Mouse (Mus musculus): Measurements from ENCODE around the gene Frmpd3. TPM values are rescaled to one million over a fixed set of nuclear protein-coding genes. Genes with fewer than 3 reads are reported as not detected.
A peak's percentile ranks its signal among the peaks of the same experiment; 100 is the strongest.

Gene Frmpd3
- total and polyA plus RNA-seq, 3 experiments, result under 0.01 to 0.09 TPM; not detected in 1

DNA sequence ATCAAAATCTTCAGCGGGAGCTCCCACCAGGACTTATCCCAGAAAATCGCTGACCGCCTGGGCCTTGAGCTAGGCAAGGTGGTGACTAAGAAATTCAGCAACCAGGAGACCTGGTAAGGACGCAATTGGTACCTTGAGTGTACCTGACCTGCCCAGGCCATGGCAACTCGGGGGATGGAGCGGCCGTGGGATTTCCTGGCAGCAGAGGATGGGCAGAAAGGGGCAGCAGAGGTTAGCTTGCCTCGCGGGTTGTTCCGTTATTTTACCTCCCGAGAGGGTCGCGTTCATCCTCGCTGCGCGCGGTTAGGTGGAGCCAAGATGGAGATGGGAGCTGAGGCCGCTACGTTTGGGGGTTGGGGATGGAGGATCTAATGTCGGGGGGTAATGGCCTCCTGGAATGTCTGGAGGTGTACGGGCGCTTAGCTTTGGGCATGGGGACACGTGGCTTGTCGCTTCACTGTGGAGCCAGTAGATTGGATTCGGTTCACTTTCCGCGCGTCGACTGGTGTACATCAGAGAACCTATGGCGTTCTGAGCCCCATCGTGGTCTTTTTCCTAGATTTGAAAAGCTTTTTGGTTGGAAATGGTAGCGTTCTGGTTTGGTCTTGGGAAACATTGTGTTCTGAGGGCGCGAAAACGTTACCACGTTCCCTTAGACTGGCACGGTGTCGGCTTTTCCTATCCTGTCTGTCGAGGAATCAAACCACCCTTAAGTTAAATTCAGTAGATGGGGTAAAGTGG is 114.9 kb downstream of the Frmpd3 start:
- H3K27me3 ChIP-seq (replicated peaks), result no peaks in the 10 kb centered on the region
- peaks cover 0 to 12% of the 10 kb centered on the region in 2 experiments; a peak in 3 of 4 replicates for H3K4me1 ChIP-seq (ENCODE audit: control insufficient read depth in 1 of 2, insufficient read depth in 2 of 2)
- in situ Hi-C loops (cut with MboI; ENCODE audit: low pct_ligation_motif_present, low pct_unique_long_range_greater_than_20kb, low sequenced_read_pairs), result no loop called here
- H3K27ac ChIP-seq (ENCODE audit: insufficient read depth, low read depth), result no peak overlapping the region
- peak; percentile 18 for DNase-seq (ENCODE audit: extremely low read depth)
- peak; percentile 13 for TF ChIP-seq SIN3A (IDR thresholded peaks at IDR 0.05; ENCODE audit: low read length)
- peak; percentile 35; the same call in 1 of the 2 replicates for TF ChIP-seq MXI1 (IDR thresholded peaks at IDR 0.05; ENCODE audit: low read depth, low read length)
- TF ChIP-seq MAFK (IDR thresholded peaks at IDR 0.05; ENCODE audit: insufficient replicate concordance, low read length), result no peak
- TF ChIP-seq TCF12 (IDR thresholded peaks at IDR 0.05; ENCODE audit: low read depth, low read length), result no peak
- peak; percentile 12; the same call in 1 of the 2 replicates for TF ChIP-seq MYC (IDR thresholded peaks at IDR 0.05; ENCODE audit: low read depth, low read length)
- TF ChIP-seq IRF4 (IDR thresholded peaks at IDR 0.05; ENCODE audit: low read depth, low read length), result 0 out of 2 replicates have a peak, but pooled peaks have one; percentile 9
- TF ChIP-seq KAT2A (IDR thresholded peaks at IDR 0.05; ENCODE audit: insufficient replicate concordance, low read length), result 0 out of 2 replicates have a peak, but pooled peaks have one; percentile 2
- peaks cover 36% of the 10 kb centered on the region for H3K79me2 ChIP-seq (replicated peaks; ENCODE audit: control insufficient read depth, extremely low read depth, insufficient read depth, poor library complexity, severe bottlenecking)
- H3K36me3 ChIP-seq (replicated peaks in 1 of 2; ENCODE audit: control insufficient read depth in 1 of 2, insufficient read depth in 1 of 2, low read length in 1 of 2), result no peaks in the 10 kb centered on the region
- H3K9me3 ChIP-seq (replicated peaks; ENCODE audit: low read length), result no peaks in the 10 kb centered on the region
- peak overlapping the region; percentile 76 to 78 (median 77) for H3K4me3 ChIP-seq (replicated peaks in 1 of 3; ENCODE audit: low read depth in 2 of 3, low read length in 2 of 3, poor library complexity in 1 of 3)
- H3K4me2 ChIP-seq (ENCODE audit: insufficient read depth, low read depth, poor library complexity, severe bottlenecking), result peak overlapping the region; percentile 71; the same call in 1 of the 2 replicates
- peak overlapping the region; percentile 57 for H3K9ac ChIP-seq (ENCODE audit: insufficient read depth, low read depth)
- dilution Hi-C loops (cut with MboI; ENCODE audit: extremely low pct_ligation_motif_present, extremely low pct_unique_long_range_greater_than_20kb, low sequenced_read_pairs), result no loop called here

- Histone ChIP-seq H3K4me2 (ENCODE audit: insufficient read depth, low read depth, poor library complexity, severe bottlenecking) (peak overlapping the region; percentile 71), H3K4me1 (ENCODE audit: control insufficient read depth in 1 of 2, insufficient read depth in 2 of 2) (peaks cover 0 to 12% of the 10 kb centered on the region in 2 experiments; a peak in 3 of 4 replicates), H3K36me3 (replicated peaks in 1 of 2; ENCODE audit: control insufficient read depth in 1 of 2, insufficient read depth in 1 of 2, low read length in 1 of 2) (no peaks in the 10 kb centered on the region), H3K79me2 (replicated peaks; ENCODE audit: control insufficient read depth, extremely low read depth, insufficient read depth, poor library complexity, severe bottlenecking) (peaks cover 36% of the 10 kb centered on the region), H3K9ac (ENCODE audit: insufficient read depth, low read depth) (peak overlapping the region; percentile 57; the same call in 1 of the 2 replicates), H3K27ac (ENCODE audit: insufficient read depth, low read depth) (no peak overlapping the region), H3K9me3 (replicated peaks; ENCODE audit: low read length) (no peaks in the 10 kb centered on the region), H3K4me3 (replicated peaks in 1 of 3; ENCODE audit: low read depth in 2 of 3, low read length in 2 of 3, poor library complexity in 1 of 3) (peak overlapping the region; percentile 76 to 78 (median 77)), H3K27me3 (replicated peaks) (no peaks in the 10 kb centered on the region)
- dilution Hi-C loops (cut with MboI; ENCODE audit: extremely low pct_ligation_motif_present, extremely low pct_unique_long_range_greater_than_20kb, low sequenced_read_pairs) (no loop called here), in situ Hi-C loops (cut with MboI; ENCODE audit: low pct_ligation_motif_present, low pct_unique_long_range_greater_than_20kb, low sequenced_read_pairs) (no loop called here)
- 0 out of 2 replicates have a peak, but pooled peaks have one; percentile 10 for TF ChIP-seq MYC (IDR thresholded peaks at IDR 0.05; ENCODE audit: low read depth, low read length)
- TF ChIP-seq E2F4 (IDR thresholded peaks at IDR 0.05; ENCODE audit: insufficient replicate concordance, low read depth, low read length), result no peak
- peak; percentile 17 for DNase-seq (ENCODE audit: extremely low read depth)
Observed at GRCm38 (mm10) chrX:140457502-140457901, 115.4 kb downstream of the Frmpd3 start.

GRCm38 (mm10) chrX:140478231-140478630 is 136.2 kb downstream of the Frmpd3 start:
- in situ Hi-C loops (cut with MboI; ENCODE audit: low pct_ligation_motif_present, low pct_unique_long_range_greater_than_20kb, low sequenced_read_pairs), result loop anchor here (10.0 kb wide), 1 partner anchor 247 kb away; no protein-coding TSS in a partner anchor
- Histone ChIP-seq H3K9me3 (replicated peaks; ENCODE audit: low read length) (no peaks in the 10 kb centered on the region), H3K4me1 (ENCODE audit: control insufficient read depth in 1 of 2, insufficient read depth in 2 of 2) (no peaks in the 10 kb centered on the region), H3K27me3 (replicated peaks) (no peaks in the 10 kb centered on the region), H3K36me3 (replicated peaks in 1 of 2; ENCODE audit: control insufficient read depth in 1 of 2, insufficient read depth in 1 of 2, low read length in 1 of 2) (peaks cover 16 to 52% of the 10 kb centered on the region in 2 experiments), H3K4me2 (ENCODE audit: insufficient read depth, low read depth, poor library complexity, severe bottlenecking) (no peak overlapping the region), H3K27ac (ENCODE audit: insufficient read depth, low read depth) (no peak overlapping the region), H3K79me2 (replicated peaks; ENCODE audit: control insufficient read depth, extremely low read depth, insufficient read depth, poor library complexity, severe bottlenecking) (no peaks in the 10 kb centered on the region), H3K4me3 (replicated peaks in 1 of 3; ENCODE audit: low read depth in 2 of 3, low read length in 2 of 3, poor library complexity in 1 of 3) (no peak overlapping the region), H3K9ac (ENCODE audit: insufficient read depth, low read depth) (no peak overlapping the region)
- dilution Hi-C loops (cut with MboI; ENCODE audit: extremely low pct_ligation_motif_present, extremely low pct_unique_long_range_greater_than_20kb, low sequenced_read_pairs), result no loop called here
- DNase-seq (ENCODE audit: extremely low read depth), result no peak
- TF ChIP-seq USF2 (conservative IDR thresholded peaks at IDR 0.05; ENCODE audit: low read depth, low read length), result no peak
- no peak for TF ChIP-seq UBTF (IDR thresholded peaks at IDR 0.05; ENCODE audit: low read depth, low read length)
- no peak for TF ChIP-seq MEF2A (IDR thresholded peaks at IDR 0.05; ENCODE audit: borderline replicate concordance, low read depth, low read length)
- no peak for TF ChIP-seq POLR2AphosphoS2 (IDR thresholded peaks at IDR 0.05; ENCODE audit: low read depth, low read length)
- TF ChIP-seq BHLHE40 (IDR thresholded peaks at IDR 0.05; ENCODE audit: low read depth, low read length), result no peak
- no peak for TF ChIP-seq EP300 (IDR thresholded peaks at IDR 0.05; ENCODE audit: low read length)
- no peak for TF ChIP-seq SIN3A (IDR thresholded peaks at IDR 0.05; ENCODE audit: low read length)
- no peak for TF ChIP-seq SMC3 (IDR thresholded peaks at IDR 0.05; ENCODE audit: low read depth, low read length)
- no peak for TF ChIP-seq HCFC1 (IDR thresholded peaks at IDR 0.05; ENCODE audit: low read depth, low read length)
- no peak for TF ChIP-seq USF1 (IDR thresholded peaks at IDR 0.05; ENCODE audit: low read depth, low read length)
- TF ChIP-seq POLR2A (IDR thresholded peaks at IDR 0.05; ENCODE audit: low read depth, low read length), result no peak
- TF ChIP-seq GABPA (IDR thresholded peaks at IDR 0.05; ENCODE audit: insufficient replicate concordance, low read depth, low read length), result no peak
- no peak for TF ChIP-seq MAX (IDR thresholded peaks at IDR 0.05; ENCODE audit: low read length)
- no peak for TF ChIP-seq TCF12 (IDR thresholded peaks at IDR 0.05; ENCODE audit: low read depth, low read length)
- no peak for TF ChIP-seq ZKSCAN1 (IDR thresholded peaks at IDR 0.05; ENCODE audit: borderline replicate concordance, low read depth, low read length)
